Mouse (Mus musculus) heart, postnatal 0 days (tissue): ENCODE measurements around the gene Ssrp1. TPM values are rescaled to one million over a fixed set of nuclear protein-coding genes. Genes with fewer than 3 reads are reported as not detected.

Experiments
- ATAC-seq: fragments of 200-750 bp; cut with Nextera tagmentation; 2 replicates; pipeline ENCODE4 v1.8.0; 2017; ENCODE audit warnings: low read depth, moderate number of reproducible peaks, moderate library complexity; ENCODE audit not compliant: insufficient read depth
- DNase-seq: peaks from one replicate; pipeline ENCODE4 v3.0.0-alpha.2; 2016; ENCODE audit warnings: low spot score
- H3K27ac ChIP-seq: fragments of 300-500 bp; sonication (generic); 2 replicates; pipeline ENCODE4 v1.5.1; 2014; ENCODE audit warnings: low read depth, mild to moderate bottlenecking
- H3K27me3 ChIP-seq: fragments of 300-500 bp; sonication (generic); 2 replicates; pipeline ENCODE4 v1.6.1; 2014; ENCODE audit warnings: low read length, mixed read lengths; ENCODE audit not compliant: control insufficient read depth, insufficient read depth
- H3K36me3 ChIP-seq: fragments of 300-500 bp; sonication (generic); replicated peaks from 2 replicates; pipeline ENCODE4 v1.6.1; 2014; ENCODE audit warnings: low read length, mixed read lengths; ENCODE audit not compliant: control insufficient read depth, insufficient read depth
- H3K4me1 ChIP-seq: fragments of 300-500 bp; sonication (generic); 2 replicates; pipeline ENCODE4 v1.6.1; 2014; ENCODE audit warnings: antibody characterized with exemption; ENCODE audit not compliant: control insufficient read depth, insufficient read depth
- H3K4me2 ChIP-seq: fragments of 300-500 bp; sonication (generic); 2 replicates; pipeline ENCODE4 v1.6.1; 2014; ENCODE audit warnings: low read depth, mild to moderate bottlenecking, low read length, moderate library complexity
- H3K4me3 ChIP-seq: fragments of 300-500 bp; sonication (generic); 2 replicates; pipeline ENCODE4 v1.5.1; 2014; ENCODE audit warnings: low read depth, low read length
- H3K9ac ChIP-seq: fragments of 300-500 bp; sonication (generic); replicated peaks from 2 replicates; pipeline ENCODE4 v1.6.1; 2014; ENCODE audit warnings: low read depth, low read length, mixed read lengths
- H3K9me3 ChIP-seq: fragments of 300-500 bp; sonication (generic); replicated peaks from 2 replicates; pipeline ENCODE4 v1.6.1; 2016; ENCODE audit warnings: low read length; ENCODE audit not compliant: control insufficient read depth
- CTCF ChIP-seq: IDR thresholded peaks from 2 replicates; pipeline ENCODE4 v1.5.1; 2016; ENCODE audit warnings: antibody characterized with exemption, control low read depth, low read depth
- EP300 ChIP-seq: IDR thresholded peaks from 2 replicates; pipeline ENCODE4 v1.6.1; 2016; ENCODE audit warnings: antibody characterized with exemption, low read depth
- WGBS: fragments of 180-500 bp; shearing (Covaris S2); extraction: QIAGEN DNeasy Blood & Tissue Kit; methylation state at CpG from one replicate; pipeline ENCODE4 v1.1.7; 2014; 5-methylcytosine and 5-hydroxymethylcytosine counted together
- polyA plus RNA-seq: library from polyadenylated mRNA; unstranded; fragments of >200 nt; fragmentation: Nextera tagmentation; extraction: Ambion mirVana; gene quantifications from 2 replicates; pipeline ENCODE4 v1.2.1, GENCODE M21; 2015
- total RNA-seq: library from RNA; depleted of rRNA; stranded (reverse); fragments of >200 nt; gene quantifications from 2 replicates; pipeline ENCODE4 v1.2.3, GENCODE M21; 2014; ENCODE audit warnings: low replicate concordance

Gene Ssrp1
- total and polyA plus RNA-seq, 2 experiments from 2014 or later = 63.7 to 106 TPM

DNA sequence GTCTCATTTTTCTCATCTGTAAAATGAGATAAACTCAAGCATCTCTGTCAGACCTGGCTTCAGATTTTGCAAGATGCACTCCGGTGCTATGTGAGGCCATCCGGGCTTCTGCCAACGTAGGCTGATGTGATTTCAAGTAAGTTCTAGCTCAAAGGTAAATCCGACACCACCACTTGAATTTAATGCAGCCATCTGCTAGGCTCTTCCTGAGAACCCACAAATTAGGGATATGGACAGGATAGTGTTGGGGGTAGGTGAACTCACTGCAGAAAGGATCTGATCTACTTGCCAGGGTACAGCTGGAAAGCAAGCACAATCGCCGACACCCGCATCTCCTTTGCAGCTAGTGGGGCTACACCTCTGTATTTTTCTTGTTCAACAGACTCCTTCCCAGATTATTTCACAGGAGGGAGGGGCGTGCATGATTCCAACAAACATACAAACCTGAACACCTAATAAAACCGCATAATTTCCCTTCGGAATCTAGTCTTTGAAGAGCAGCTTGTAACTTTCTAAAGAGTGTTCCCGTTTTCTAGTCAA is 457 bp upstream of the Ssrp1 start:
- peak; percentile 12; the same call in 1 of the 2 replicates for ATAC-seq
- H3K9me3 ChIP-seq = no peaks in the 10 kb centered on the region
- no peak for DNase-seq
- peak overlapping the region; percentile 75 for H3K27ac ChIP-seq
- peak overlapping the region; percentile 82 for H3K4me3 ChIP-seq
- H3K4me2 ChIP-seq = peak overlapping the region; percentile 84
- peaks cover 23% of the 10 kb centered on the region for H3K36me3 ChIP-seq
- peak overlapping the region; percentile 86 for H3K9ac ChIP-seq
- no peaks in the 10 kb centered on the region for H3K27me3 ChIP-seq
- TF ChIP-seq EP300 = no peak
- TF ChIP-seq CTCF = no peak
- H3K4me1 ChIP-seq = peaks cover 17% of the 10 kb centered on the region
- 11% methylated on average over 11 of the region's 11 CpGs for WGBS

DNA sequence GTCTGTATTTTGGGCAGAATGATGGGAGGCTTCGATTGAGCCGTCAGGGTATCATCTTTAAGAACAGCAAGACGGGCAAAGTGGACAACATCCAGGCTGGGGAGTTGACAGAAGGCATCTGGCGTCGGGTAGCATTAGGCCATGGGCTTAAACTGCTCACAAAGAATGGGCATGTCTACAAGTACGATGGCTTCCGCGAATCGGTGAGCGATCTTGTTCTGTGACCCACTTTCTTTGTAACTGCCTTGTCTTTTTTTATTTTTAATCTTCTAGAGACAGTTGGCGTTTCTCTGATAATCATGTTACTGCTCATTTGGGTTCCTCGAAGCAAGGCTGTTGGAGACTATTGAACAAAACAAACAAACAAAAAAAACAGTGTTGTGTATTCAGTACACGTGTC is 1.3 kb downstream of the Ssrp1 start:
- peak overlapping the region; percentile 84 for H3K4me2 ChIP-seq
- peak overlapping the region; percentile 86 for H3K9ac ChIP-seq
- H3K27ac ChIP-seq = no peak overlapping the region
- no peaks in the 10 kb centered on the region for H3K27me3 ChIP-seq
- H3K4me1 ChIP-seq = peaks cover 17% of the 10 kb centered on the region
- no peaks in the 10 kb centered on the region for H3K9me3 ChIP-seq
- 87% methylated on average over 13 of the region's 13 CpGs for WGBS
- TF ChIP-seq EP300 (no peak), CTCF (no peak)
- DNase-seq (no peak), ATAC-seq (no peak)
- H3K4me3 ChIP-seq = peak overlapping the region; percentile 82
- peaks cover 41% of the 10 kb centered on the region for H3K36me3 ChIP-seq

DNA sequence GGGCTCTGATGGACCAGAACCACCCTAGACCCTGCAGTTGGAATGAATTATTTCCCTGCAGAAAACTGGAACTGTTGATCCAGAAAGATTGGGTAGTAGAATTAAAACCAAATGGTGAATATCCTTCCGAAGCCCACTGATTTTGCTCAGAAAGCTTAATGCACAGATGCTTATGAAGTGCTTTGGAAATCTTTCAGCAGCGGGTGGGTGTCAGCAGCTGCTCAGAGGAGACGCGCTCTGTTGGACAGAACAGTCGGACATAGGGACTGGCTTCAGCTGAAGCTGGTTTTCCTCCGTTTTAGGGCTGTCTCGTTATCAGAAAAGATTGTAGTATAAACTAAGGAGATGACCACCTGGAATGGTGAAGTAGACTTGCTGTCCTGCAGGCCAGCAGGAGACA is 6.6 kb downstream of the Ssrp1 start:
- TF ChIP-seq CTCF = no peak
- no peak for TF ChIP-seq EP300
- DNase-seq = no peak
- WGBS = 87% methylated on average over 7 of the region's 7 CpGs
- Histone ChIP-seq H3K27me3 (no peaks in the 10 kb centered on the region), H3K9me3 (no peaks in the 10 kb centered on the region), H3K4me2 (no peak overlapping the region), H3K9ac (no peak overlapping the region), H3K27ac (no peak overlapping the region), H3K36me3 (peaks cover 77% of the 10 kb centered on the region), H3K4me3 (no peak overlapping the region), H3K4me1 (peaks cover 2% of the 10 kb centered on the region; the same call in 1 of the 2 replicates)
- no peak for ATAC-seq

DNA sequence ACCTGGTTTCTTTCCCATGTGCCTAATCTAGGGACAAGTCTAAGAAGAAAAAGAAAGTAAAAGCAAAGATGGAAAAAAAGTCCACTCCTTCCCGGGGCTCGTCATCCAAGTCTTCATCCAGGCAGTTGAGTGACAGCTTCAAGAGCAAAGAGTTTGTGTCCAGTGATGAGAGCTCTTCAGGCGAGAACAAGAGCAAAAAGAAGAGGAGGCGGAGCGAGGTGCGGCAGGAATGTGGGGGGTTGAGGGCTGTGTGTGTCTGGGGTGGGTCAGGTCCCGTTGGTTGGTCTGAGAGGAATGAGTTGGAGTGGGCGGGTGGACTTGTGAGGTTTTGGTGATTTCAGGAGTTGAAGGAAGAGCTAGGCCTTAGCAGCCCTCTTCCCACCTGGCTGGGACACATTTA is 9.2 kb downstream of the Ssrp1 start:
- Histone ChIP-seq H3K4me1 (peaks cover 5% of the 10 kb centered on the region; the same call in 1 of the 2 replicates), H3K27ac (no peak overlapping the region), H3K9me3 (no peaks in the 10 kb centered on the region), H3K4me3 (no peak overlapping the region), H3K27me3 (no peaks in the 10 kb centered on the region), H3K36me3 (peaks cover 58% of the 10 kb centered on the region), H3K4me2 (no peak overlapping the region), H3K9ac (no peak overlapping the region)
- TF ChIP-seq CTCF (no peak), EP300 (no peak)
- ATAC-seq = no peak
- DNase-seq = no peak
- WGBS = 71% methylated on average over 8 of the region's 8 CpGs

DNA sequence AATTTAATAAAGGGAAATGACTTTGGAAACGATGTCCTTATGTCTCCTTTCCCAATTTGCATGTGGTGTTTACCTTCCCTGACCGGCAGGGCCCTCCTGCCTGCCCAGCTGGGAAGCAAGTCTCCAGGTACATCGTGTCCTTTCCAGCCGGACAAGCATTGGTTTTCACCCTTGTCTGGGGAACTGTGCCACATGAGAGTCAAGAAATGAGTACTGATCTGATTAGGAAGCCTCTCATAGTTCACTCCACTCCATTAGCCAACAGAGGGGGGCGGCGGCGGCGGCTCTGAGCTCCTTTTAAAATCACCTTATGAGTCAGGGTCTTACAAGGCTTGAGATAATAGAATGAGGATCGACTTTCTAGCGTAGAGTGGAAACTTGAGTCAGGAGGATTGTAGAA is 10.0 kb downstream of the Ssrp1 start:
- peak overlapping the region; percentile 78 for H3K9ac ChIP-seq

More for the DNA sequence above, 10.0 kb downstream of the Ssrp1 start:
- DNase-seq (no peak), ATAC-seq (no peak)
- peak overlapping the region; percentile 82 for H3K27ac ChIP-seq
- H3K4me2 ChIP-seq = peak overlapping the region; percentile 96
- 42% methylated on average over 10 of the region's 10 CpGs for WGBS
- H3K36me3 ChIP-seq = peaks cover 52% of the 10 kb centered on the region
- H3K9me3 ChIP-seq = no peaks in the 10 kb centered on the region
- peaks cover 5% of the 10 kb centered on the region; the same call in 1 of the 2 replicates for H3K4me1 ChIP-seq
- TF ChIP-seq EP300 = no peak
- 0 out of 2 replicates have a peak, but pooled peaks have one; percentile 1 for TF ChIP-seq CTCF
- peak overlapping the region; percentile 81 for H3K4me3 ChIP-seq
- H3K27me3 ChIP-seq = no peaks in the 10 kb centered on the region
